Mouse (Mus musculus) stomach, embryonic 15.5 days (tissue): ENCODE data around the gene Olfr1392. TPM values are rescaled to one million over a fixed set of nuclear protein-coding genes. Genes with fewer than 3 reads are reported as not detected.
"Not testable (repeated sequence)": the region's sequence is repeated elsewhere in the genome, so short reads cannot be mapped to it uniquely, and the experiment has no call there.

Experiments
- ATAC-seq: fragments of 200-750 bp; cut with Nextera tagmentation; 2 replicates; pipeline ENCODE4 v1.8.0; 2017; ENCODE audit warnings: low read depth, moderate number of reproducible peaks, moderate TSS enrichment; ENCODE audit not compliant: insufficient read depth, low FRiP score
- H3K27ac ChIP-seq: fragments of 300-500 bp; sonication (generic); 2 replicates; pipeline ENCODE4 v1.5.1; 2015; ENCODE audit warnings: mild to moderate bottlenecking, inconsistent platforms
- H3K27me3 ChIP-seq: fragments of 300-500 bp; sonication (generic); replicated peaks from 2 replicates; pipeline ENCODE4 v1.6.1; 2015; ENCODE audit warnings: inconsistent platforms
- H3K36me3 ChIP-seq: fragments of 300-500 bp; sonication (generic); 2 replicates; pipeline ENCODE4 v1.6.1; 2015; ENCODE audit warnings: inconsistent platforms
- H3K4me1 ChIP-seq: fragments of 300-500 bp; sonication (generic); 2 replicates; pipeline ENCODE4 v1.6.1; 2015; ENCODE audit warnings: inconsistent platforms
- H3K4me2 ChIP-seq: fragments of 300-500 bp; sonication (generic); 2 replicates; pipeline ENCODE4 v1.6.1; 2015; ENCODE audit warnings: mild to moderate bottlenecking, inconsistent platforms
- H3K4me3 ChIP-seq: fragments of 300-500 bp; sonication (generic); replicated peaks from 2 replicates; pipeline ENCODE4 v1.5.1; 2015; ENCODE audit warnings: inconsistent platforms
- H3K9ac ChIP-seq: fragments of 300-500 bp; sonication (generic); 2 replicates; pipeline ENCODE4 v1.6.1; 2015; ENCODE audit warnings: inconsistent platforms
- H3K9me3 ChIP-seq: fragments of 300-500 bp; sonication (generic); 2 replicates; pipeline ENCODE4 v1.6.1; 2016; ENCODE audit warnings: inconsistent platforms
- WGBS: fragments of 180-500 bp; shearing (Covaris S2); methylation state at CpG from one replicate; pipeline ENCODE4 v1.1.7; 2015; 5-methylcytosine and 5-hydroxymethylcytosine counted together
- polyA plus RNA-seq: library from polyadenylated mRNA; unstranded; fragments of >200 nt; fragmentation: Nextera tagmentation; extraction: Ambion mirVana; gene quantifications from 2 replicates; pipeline ENCODE4 v1.2.1, GENCODE M21; 2015

Olfr1392 gene
- polyA plus RNA-seq: 0.06 TPM in 1 of 2 replicates, not detected in the other

DNA sequence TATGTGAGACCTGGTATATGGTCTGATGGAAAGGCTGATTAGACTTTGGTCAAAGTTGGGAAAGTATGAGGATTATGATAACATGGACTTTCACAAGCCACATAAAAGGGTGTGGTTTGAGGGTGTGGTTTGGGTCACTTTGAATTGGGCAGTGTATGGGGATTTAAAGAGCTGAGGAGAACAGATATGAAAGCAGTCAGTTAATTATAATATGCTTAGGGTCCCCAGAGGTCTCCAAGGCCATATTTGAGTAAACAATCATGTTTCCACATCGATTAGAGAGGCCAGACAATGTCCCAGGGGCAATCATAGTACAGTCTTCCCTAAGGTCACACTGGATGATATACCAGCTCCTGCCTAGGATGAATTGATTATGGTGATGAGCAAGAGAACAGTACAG lies at the start of gene Olfr1392:
Gene Olfr1392, plus strand, starts transcription at position 301 of the 400 bp plus-strand sequence.
- not testable (repeated sequence) for H3K27me3 ChIP-seq, H3K9me3 ChIP-seq, H3K9ac ChIP-seq, H3K4me2 ChIP-seq, H3K27ac ChIP-seq, H3K4me3 ChIP-seq, H3K36me3 ChIP-seq, H3K4me1 ChIP-seq, ATAC-seq
- WGBS: 36% methylated on average over 1 of the region's 1 CpGs

- Histone ChIP-seq H3K4me2 (no peak overlapping the region), H3K27ac (no peak overlapping the region), H3K9me3 (no peaks in the 10 kb centered on the region), H3K9ac (no peak overlapping the region), H3K4me1 (no peaks in the 10 kb centered on the region), H3K4me3 (no peak overlapping the region), H3K36me3 (no peaks in the 10 kb centered on the region), H3K27me3 (no peaks in the 10 kb centered on the region)
- ATAC-seq: no peak
- WGBS: 61% methylated on average over 3 of the region's 3 CpGs
Observed at GRCm38 (mm10) chr11:49235459-49236207, 49.4 kb upstream of the Olfr1392 start.

- no peak overlapping the region for H3K4me3 ChIP-seq
- no peak overlapping the region for H3K27ac ChIP-seq
- no peak for ATAC-seq
- H3K9ac ChIP-seq: no peak overlapping the region
- H3K27me3 ChIP-seq: no peaks in the 10 kb centered on the region
- H3K4me2 ChIP-seq: no peak overlapping the region
- H3K36me3 ChIP-seq: no peaks in the 10 kb centered on the region
- 56% methylated on average over 1 of the region's 1 CpGs for WGBS
- no peaks in the 10 kb centered on the region for H3K9me3 ChIP-seq
- no peaks in the 10 kb centered on the region for H3K4me1 ChIP-seq
Observed at GRCm38 (mm10) chr11:49236891-49237290, 48.2 kb upstream of the Olfr1392 start.

DNA sequence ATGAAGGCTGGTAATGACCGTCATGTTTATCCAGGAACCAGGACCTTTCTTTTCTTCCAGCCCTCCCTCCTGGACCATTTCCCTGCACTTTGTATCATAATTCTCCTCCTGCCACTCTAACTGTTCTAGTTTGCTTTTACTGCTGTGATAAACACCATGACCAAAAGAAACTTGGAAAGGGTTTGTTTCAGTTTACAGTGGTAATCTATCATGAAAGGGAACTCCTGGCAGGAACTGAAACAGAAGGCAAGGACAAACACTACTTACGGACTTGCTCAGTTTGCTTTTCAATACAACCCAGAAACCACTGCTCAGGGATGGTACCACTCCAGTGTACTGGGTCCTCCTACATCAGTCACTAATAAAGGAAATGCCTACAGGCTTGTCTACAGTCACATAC lies 47.5 kb upstream of the Olfr1392 start:
- Histone ChIP-seq H3K9ac (no peak overlapping the region), H3K4me1 (no peaks in the 10 kb centered on the region), H3K27me3 (no peaks in the 10 kb centered on the region), H3K4me2 (no peak overlapping the region), H3K4me3 (no peak overlapping the region), H3K36me3 (no peaks in the 10 kb centered on the region), H3K9me3 (no peaks in the 10 kb centered on the region), H3K27ac (no peak overlapping the region; the same call in 1 of the 2 replicates)
- ATAC-seq: no peak
- WGBS: 28% methylated on average over 2 of the region's 2 CpGs

GRCm38 (mm10) chr11:49240310-49240709 lies 44.8 kb upstream of the Olfr1392 start:
- 63% methylated on average over 1 of the region's 1 CpGs for WGBS
- Histone ChIP-seq H3K4me3 (no peak overlapping the region), H3K36me3 (no peaks in the 10 kb centered on the region), H3K4me2 (no peak overlapping the region), H3K4me1 (peaks cover 13% of the 10 kb centered on the region), H3K27me3 (no peaks in the 10 kb centered on the region), H3K27ac (no peak overlapping the region), H3K9me3 (no peaks in the 10 kb centered on the region), H3K9ac (no peak overlapping the region)
- no peak for ATAC-seq

DNA sequence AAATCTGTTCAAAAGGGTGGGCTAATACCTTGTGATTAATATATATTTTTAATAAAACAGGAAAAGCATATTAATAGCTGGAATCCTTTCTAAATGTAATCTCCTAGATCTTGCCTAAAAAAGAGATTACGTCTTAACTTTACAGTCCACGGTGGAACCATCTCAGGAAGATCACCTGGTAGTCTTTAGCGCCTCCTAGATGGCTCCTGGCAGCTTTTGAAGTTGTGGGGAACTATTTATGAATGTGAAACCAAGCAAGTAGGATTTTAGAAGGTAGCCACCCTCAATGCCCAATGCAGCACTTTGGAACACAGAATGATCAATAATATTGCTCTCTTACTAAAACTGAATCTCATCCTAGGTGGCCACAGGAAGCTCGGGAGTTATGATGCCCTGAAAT lies 44.2 kb upstream of the Olfr1392 start:
- no peaks in the 10 kb centered on the region for H3K27me3 ChIP-seq
- no peak overlapping the region for H3K9ac ChIP-seq
- H3K4me1 ChIP-seq: peaks cover 14% of the 10 kb centered on the region
- no peaks in the 10 kb centered on the region for H3K9me3 ChIP-seq
- no peak for ATAC-seq
- H3K36me3 ChIP-seq: no peaks in the 10 kb centered on the region
- H3K4me2 ChIP-seq: no peak overlapping the region
- H3K27ac ChIP-seq: no peak overlapping the region
- H3K4me3 ChIP-seq: no peak overlapping the region
- 78% methylated on average over 4 of the region's 4 CpGs for WGBS

GRCm38 (mm10) chr11:49241471-49241870 lies 43.6 kb upstream of the Olfr1392 start:
- Histone ChIP-seq H3K9me3 (no peaks in the 10 kb centered on the region), H3K36me3 (no peaks in the 10 kb centered on the region), H3K4me2 (no peak overlapping the region), H3K27ac (no peak overlapping the region), H3K9ac (no peak overlapping the region), H3K4me3 (no peak overlapping the region), H3K27me3 (no peaks in the 10 kb centered on the region), H3K4me1 (peaks cover 14% of the 10 kb centered on the region)
- no peak for ATAC-seq
- WGBS: 62% methylated on average over 1 of the region's 1 CpGs

GRCm38 (mm10) chr11:49242944-49243626 lies 42.0 kb upstream of the Olfr1392 start:
- peaks cover 29% of the 10 kb centered on the region for H3K4me1 ChIP-seq
- no peaks in the 10 kb centered on the region for H3K36me3 ChIP-seq
- no peak for ATAC-seq
- H3K9me3 ChIP-seq: no peaks in the 10 kb centered on the region
- peak overlapping the region; percentile 61 for H3K4me3 ChIP-seq
- H3K27me3 ChIP-seq: no peaks in the 10 kb centered on the region
- peak overlapping the region; percentile 96 for H3K27ac ChIP-seq
- H3K4me2 ChIP-seq: peak overlapping the region; percentile 70
- H3K9ac ChIP-seq: no peak overlapping the region
- 22% methylated on average over 11 of the region's 11 CpGs for WGBS

- Histone ChIP-seq H3K9me3 (no peaks in the 10 kb centered on the region), H3K4me1 (peaks cover 38% of the 10 kb centered on the region), H3K4me2 (peak within 1 kb of the TSS; percentile 70), H3K36me3 (no peaks in the 10 kb centered on the region), H3K9ac (no peak within 1 kb of the TSS), H3K27me3 (no peaks in the 10 kb centered on the region), H3K27ac (peak within 1 kb of the TSS; percentile 96), H3K4me3 (peak within 1 kb of the TSS; percentile 61)
- under 1% methylated on average over 50 of the region's 60 CpGs for WGBS
- ATAC-seq: peak; percentile 94
Observed at GRCm38 (mm10) chr11:49243727-49244594, 41.1 kb upstream of the Olfr1392 start, which contains the start of gene Mgat1. TSS of gene Mgat1 (plus strand) at chr11:49244191.

DNA sequence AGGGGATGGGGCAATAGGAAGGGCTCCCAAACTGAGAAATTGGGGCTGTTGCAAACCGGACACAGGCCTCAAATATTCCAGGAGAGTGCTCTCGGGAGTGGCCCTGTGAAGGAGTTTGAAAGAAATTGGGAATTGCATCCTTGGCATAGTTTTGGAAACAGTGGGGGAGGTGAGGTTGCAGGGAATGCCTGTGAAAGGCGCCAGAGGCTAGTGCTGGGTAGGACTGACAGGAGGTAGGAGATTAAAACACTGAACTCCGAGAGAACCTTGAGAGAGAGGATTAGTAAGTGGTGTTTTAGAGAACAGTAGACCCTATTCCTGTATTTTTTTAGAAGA lies 40.5 kb upstream of the Olfr1392 start:
- H3K4me2 ChIP-seq: peak overlapping the region; percentile 70
- WGBS: 0% methylated on average over 4 of the region's 4 CpGs

DNA sequence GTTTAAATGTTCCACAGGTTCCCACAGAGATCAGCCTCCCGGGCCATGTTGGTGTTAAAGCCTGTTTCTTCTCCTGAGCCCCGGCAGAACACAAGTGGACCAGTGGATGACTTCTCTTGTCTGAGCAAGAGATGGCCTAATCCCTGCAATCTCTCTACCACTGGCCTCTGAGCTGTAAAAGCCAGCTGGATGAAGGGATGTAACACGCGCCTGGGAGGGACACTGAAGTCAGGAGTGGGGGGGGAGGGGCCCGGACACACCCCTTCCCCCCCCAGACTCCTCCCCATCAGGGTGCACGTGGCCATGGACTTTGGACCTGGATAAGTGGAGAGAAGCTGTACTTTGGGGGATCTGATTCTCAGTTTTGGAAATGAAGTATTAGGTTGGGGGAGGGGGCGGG lies 39.9 kb upstream of the Olfr1392 start:
- ATAC-seq: no peak
- H3K27ac ChIP-seq: peak overlapping the region; percentile 96
- WGBS: 21% methylated on average over 7 of the region's 7 CpGs
- peaks cover 50% of the 10 kb centered on the region for H3K4me1 ChIP-seq
- H3K9ac ChIP-seq: no peak overlapping the region
- H3K4me2 ChIP-seq: peak overlapping the region; percentile 70
- H3K36me3 ChIP-seq: no peaks in the 10 kb centered on the region
- no peaks in the 10 kb centered on the region for H3K9me3 ChIP-seq
- H3K27me3 ChIP-seq: no peaks in the 10 kb centered on the region
- H3K4me3 ChIP-seq: peak overlapping the region; percentile 61

More for the DNA sequence above, 40.5 kb upstream of the Olfr1392 start:
- Histone ChIP-seq H3K36me3 (no peaks in the 10 kb centered on the region), H3K4me1 (peaks cover 44% of the 10 kb centered on the region), H3K9me3 (no peaks in the 10 kb centered on the region), H3K27ac (peak overlapping the region; percentile 96), H3K9ac (no peak overlapping the region), H3K4me3 (peak overlapping the region; percentile 61), H3K27me3 (no peaks in the 10 kb centered on the region)
- ATAC-seq: no peak
